Mouse (Mus musculus): Measurements from ENCODE around the gene Theg. TPM values are rescaled to one million over a fixed set of nuclear protein-coding genes. Genes with fewer than 3 reads are reported as not detected.

The Theg gene
- polyA plus RNA-seq, 1 experiment from 2014 or later: not detected

DNA sequence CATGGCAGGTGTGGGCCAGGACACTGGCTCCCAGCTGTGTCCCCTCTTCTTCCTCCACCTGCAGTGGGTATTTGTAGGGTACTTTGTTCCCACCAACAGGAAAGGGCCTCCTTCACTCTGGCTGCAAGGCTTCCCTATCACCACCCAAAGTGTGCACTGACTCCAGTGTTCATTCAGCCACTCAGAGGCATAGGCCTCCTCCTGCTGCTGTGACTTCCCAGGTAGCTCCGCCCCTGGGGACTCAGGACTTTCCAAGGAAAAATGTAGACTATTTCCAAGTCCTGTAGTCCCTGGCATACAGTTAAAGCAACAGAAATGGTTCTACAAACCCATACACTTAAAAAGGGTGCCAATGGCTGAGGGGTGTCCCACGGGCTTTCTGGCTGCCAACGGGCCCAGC is 54.5 kb downstream of the Theg start:
- 25% methylated on average over 3 of the region's 3 CpGs for WGBS
- Histone ChIP-seq H3K4me3 (peak overlapping the region; percentile 63), H3K9ac (peak overlapping the region; percentile 43; the same call in 1 of the 2 replicates), H3K27me3 (no peaks in the 10 kb centered on the region), H3K4me2 (replicated peaks) (peak overlapping the region; percentile 67), H3K36me3 (0 out of 2 replicates have a peak, but pooled peaks cover 2% of the 10 kb centered on the region), H3K4me1 (no peaks in the 10 kb centered on the region), H3K9me3 (no peaks in the 10 kb centered on the region), H3K27ac (no peak overlapping the region)
- no peak for ATAC-seq (ENCODE audit: insufficient number of reproducible peaks, insufficient read depth, low FRiP score, low TSS enrichment)

DNA sequence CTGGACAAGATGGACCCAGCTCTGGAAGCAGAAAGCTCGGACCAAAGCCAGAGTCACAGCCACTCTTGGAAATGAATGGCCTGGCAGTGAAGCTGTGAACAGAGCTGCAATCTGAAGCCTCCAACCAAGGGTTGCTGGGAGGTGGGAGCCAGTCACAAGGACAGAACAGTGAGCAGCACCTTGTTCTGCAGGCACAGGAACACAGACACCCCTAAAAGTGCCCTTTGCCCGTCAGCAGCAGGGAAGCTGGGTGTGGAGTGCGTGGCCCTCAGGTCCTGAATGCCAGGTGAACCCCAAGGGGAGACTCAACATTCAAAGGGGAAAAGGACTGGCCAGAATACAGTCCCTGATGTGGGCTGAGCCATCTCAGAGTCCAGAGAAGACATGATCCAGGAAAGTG is 55.5 kb downstream of the Theg start:
- Histone ChIP-seq H3K4me2 (replicated peaks) (no peak overlapping the region), H3K4me3 (no peak overlapping the region), H3K9ac (no peak overlapping the region), H3K27me3 (no peaks in the 10 kb centered on the region), H3K36me3 (0 out of 2 replicates have a peak, but pooled peaks cover 3% of the 10 kb centered on the region), H3K4me1 (no peaks in the 10 kb centered on the region), H3K27ac (no peak overlapping the region), H3K9me3 (no peaks in the 10 kb centered on the region)
- ATAC-seq (ENCODE audit: insufficient number of reproducible peaks, insufficient read depth, low FRiP score, low TSS enrichment): no peak
- WGBS: 76% methylated on average over 3 of the region's 3 CpGs

DNA sequence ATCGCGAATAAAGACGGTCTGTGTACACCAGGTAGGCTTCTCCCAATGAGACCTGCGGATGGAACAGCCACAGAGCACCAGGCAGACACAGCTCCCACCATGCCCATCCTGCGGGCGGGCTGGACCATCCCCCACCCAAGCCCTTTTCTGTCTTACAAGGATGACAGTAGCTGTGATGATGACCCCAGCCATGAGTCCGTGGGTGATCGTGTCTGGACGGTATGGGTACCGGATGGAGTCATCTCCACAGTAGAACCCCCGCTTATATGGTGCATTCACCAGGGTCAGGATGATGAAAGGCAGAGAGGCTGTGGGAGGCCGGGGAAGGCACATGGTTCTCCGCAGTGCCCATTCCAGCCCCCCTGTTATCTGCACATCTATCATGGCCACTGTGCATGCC is 56.4 kb downstream of the Theg start:
- ATAC-seq (ENCODE audit: insufficient number of reproducible peaks, insufficient read depth, low FRiP score, low TSS enrichment): no peak
- Histone ChIP-seq H3K4me3 (no peak overlapping the region), H3K9me3 (no peaks in the 10 kb centered on the region), H3K4me2 (replicated peaks) (no peak overlapping the region), H3K27me3 (no peaks in the 10 kb centered on the region), H3K9ac (no peak overlapping the region), H3K4me1 (no peaks in the 10 kb centered on the region), H3K27ac (no peak overlapping the region), H3K36me3 (0 out of 2 replicates have a peak, but pooled peaks cover 6% of the 10 kb centered on the region)
- 91% methylated on average over 13 of the region's 13 CpGs for WGBS

DNA sequence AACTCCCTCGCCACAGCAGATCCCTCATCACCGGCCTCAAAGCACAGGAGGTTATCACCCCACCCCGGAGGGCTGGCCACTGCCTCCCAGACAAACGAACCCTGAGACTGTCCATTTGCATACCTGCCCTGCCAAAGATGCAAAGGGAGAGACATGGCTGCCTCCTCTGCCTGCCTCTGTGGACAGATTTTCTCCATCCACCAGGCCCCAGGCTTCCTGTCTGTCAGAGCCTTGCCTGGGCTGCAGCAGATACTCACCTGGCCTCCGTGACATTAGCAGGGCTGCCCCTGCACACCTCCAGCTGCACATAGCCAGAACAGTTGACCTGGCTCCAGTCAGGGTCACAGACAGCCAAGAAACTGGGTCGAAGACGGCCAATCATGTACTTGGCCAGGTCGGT is 56.9 kb downstream of the Theg start:
- Histone ChIP-seq H3K27me3 (no peaks in the 10 kb centered on the region), H3K4me3 (no peak overlapping the region), H3K9ac (no peak overlapping the region), H3K36me3 (0 out of 2 replicates have a peak, but pooled peaks cover 6% of the 10 kb centered on the region), H3K4me2 (replicated peaks) (no peak overlapping the region), H3K27ac (no peak overlapping the region), H3K4me1 (no peaks in the 10 kb centered on the region), H3K9me3 (no peaks in the 10 kb centered on the region)
- 75% methylated on average over 8 of the region's 8 CpGs for WGBS
- no peak for ATAC-seq (ENCODE audit: insufficient number of reproducible peaks, insufficient read depth, low FRiP score, low TSS enrichment)

DNA sequence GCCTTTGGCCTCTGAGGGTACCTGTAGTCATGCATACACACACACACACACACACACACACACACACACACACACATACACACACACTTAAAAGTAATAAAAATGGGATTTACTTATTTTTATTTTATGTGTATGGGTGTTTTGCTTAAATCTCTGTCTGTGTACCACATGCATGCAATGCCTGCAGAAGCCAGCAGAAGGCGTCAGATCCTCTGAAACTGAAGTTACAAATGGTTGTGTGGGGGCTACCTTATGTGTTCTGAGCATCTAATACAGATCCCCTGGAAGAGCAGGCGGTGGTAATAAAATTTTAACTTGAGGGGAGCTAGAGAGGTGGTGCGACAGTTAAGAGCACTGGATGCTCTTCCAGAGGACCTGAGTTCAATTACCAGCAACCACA is 59.0 kb downstream of the Theg start:
- Histone ChIP-seq H3K4me2 (replicated peaks) (no peak overlapping the region), H3K9me3 (no peaks in the 10 kb centered on the region), H3K27ac (no peak overlapping the region), H3K4me1 (no peaks in the 10 kb centered on the region), H3K4me3 (no peak overlapping the region), H3K27me3 (no peaks in the 10 kb centered on the region), H3K36me3 (0 out of 2 replicates have a peak, but pooled peaks cover 6% of the 10 kb centered on the region), H3K9ac (no peak overlapping the region)
- no peak for ATAC-seq (ENCODE audit: insufficient number of reproducible peaks, insufficient read depth, low FRiP score, low TSS enrichment)
- WGBS: 75% methylated on average over 3 of the region's 3 CpGs

DNA sequence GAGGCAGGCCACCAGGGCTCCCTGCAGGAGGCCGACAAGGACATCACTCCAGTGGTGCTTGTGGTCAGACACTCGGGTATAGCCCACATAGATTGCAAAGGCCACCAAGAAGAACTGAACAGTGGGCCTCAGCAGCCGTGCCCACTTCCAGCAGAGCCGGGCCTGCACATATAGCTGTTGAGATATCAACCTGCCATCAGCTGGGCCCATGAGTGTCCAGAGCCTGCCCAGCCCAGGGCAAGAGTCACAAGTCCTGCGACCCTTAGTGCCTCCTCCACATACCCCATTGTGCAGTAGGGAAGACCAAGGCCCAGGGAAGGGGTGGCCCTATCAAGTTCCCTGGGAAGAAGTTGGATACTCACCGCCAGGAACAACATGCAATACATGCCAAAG is 59.7 kb downstream of the Theg start:
- no peaks in the 10 kb centered on the region for H3K27me3 ChIP-seq
- H3K9ac ChIP-seq: no peak overlapping the region
- no peak for ATAC-seq (ENCODE audit: insufficient number of reproducible peaks, insufficient read depth, low FRiP score, low TSS enrichment)
- H3K27ac ChIP-seq: no peak overlapping the region
- H3K4me3 ChIP-seq: no peak overlapping the region
- H3K9me3 ChIP-seq: no peaks in the 10 kb centered on the region
- no peak overlapping the region for H3K4me2 ChIP-seq (replicated peaks)
- no peaks in the 10 kb centered on the region for H3K4me1 ChIP-seq
- WGBS: 85% methylated on average over 6 of the region's 6 CpGs
- 0 out of 2 replicates have a peak, but pooled peaks cover 6% of the 10 kb centered on the region for H3K36me3 ChIP-seq

DNA sequence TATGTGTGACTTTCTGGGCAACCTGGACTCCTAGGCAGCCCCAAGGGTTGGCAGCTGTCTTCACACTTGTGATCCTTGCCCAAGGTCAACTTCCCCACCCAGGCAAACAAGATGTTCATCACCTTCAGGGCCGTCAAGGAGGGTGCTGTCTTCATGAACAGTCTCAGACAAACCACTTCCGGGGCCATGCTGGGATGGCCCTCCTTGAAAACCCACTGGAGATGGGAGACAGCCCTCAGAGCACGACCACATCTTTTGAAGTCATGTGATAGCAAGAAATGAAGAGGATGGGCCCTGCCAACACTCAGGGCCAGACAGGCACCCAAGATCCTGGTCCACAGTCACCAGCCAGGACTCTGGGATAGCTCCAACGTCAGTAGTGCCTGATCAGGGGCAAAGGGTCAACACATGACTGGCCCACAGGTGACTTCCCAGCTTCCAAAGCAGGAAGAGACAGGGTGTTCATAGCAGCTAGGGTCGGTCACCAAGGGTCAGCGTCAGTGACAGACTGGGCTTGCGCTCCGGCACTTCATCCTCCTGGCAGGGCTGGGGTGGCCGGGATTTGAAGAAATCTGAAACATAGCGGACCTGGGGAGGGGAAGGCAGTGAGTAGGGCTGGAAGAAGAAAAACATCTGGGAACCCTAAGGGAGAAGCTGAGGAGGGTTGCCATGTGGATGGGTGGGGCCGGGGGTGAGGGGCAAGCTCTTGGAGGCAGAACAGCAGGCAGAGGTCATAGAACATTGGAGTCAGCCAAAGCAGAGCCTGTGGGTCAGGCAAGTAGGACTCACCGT is 60.3 kb downstream of the Theg start:
- no peak overlapping the region for H3K27ac ChIP-seq
- no peak overlapping the region for H3K4me3 ChIP-seq
- 0 out of 2 replicates have a peak, but pooled peaks cover 6% of the 10 kb centered on the region for H3K36me3 ChIP-seq
- ATAC-seq (ENCODE audit: insufficient number of reproducible peaks, insufficient read depth, low FRiP score, low TSS enrichment): no peak
- WGBS: 84% methylated on average over 12 of the region's 12 CpGs
- no peak overlapping the region for H3K4me2 ChIP-seq (replicated peaks)
- H3K9me3 ChIP-seq: no peaks in the 10 kb centered on the region
- no peak overlapping the region for H3K9ac ChIP-seq
- no peaks in the 10 kb centered on the region for H3K27me3 ChIP-seq
- no peaks in the 10 kb centered on the region for H3K4me1 ChIP-seq

Small RNA genes within 50 kb of the gene (microRNA-seq; reads per million reads assigned to microRNA genes)
- gene Mir6909: 0.73 reads per million

Other genes with a start within 250 kb of the Theg start
- gene Vmn2r82, start 230.8 kb downstream of the Theg start, polyA plus RNA-seq (2016; fragmentation: Nextera tagmentation; extraction: Ambion mirVana): not detected in 2 replicates
- gene Vmn2r83, start 118.6 kb downstream of the Theg start, polyA plus RNA-seq (2016; fragmentation: Nextera tagmentation; extraction: Ambion mirVana): not detected in 2 replicates
- gene Plpp2, start 53.5 kb downstream of the Theg start, polyA plus RNA-seq (2016; fragmentation: Nextera tagmentation; extraction: Ambion mirVana): 17.0 and 18.3 TPM in 2 replicates
- 77.4 and 82.6 TPM in 2 replicates for gene Mier2, start 32.1 kb downstream of the Theg start, polyA plus RNA-seq (2016; fragmentation: Nextera tagmentation; extraction: Ambion mirVana)
- gene C2cd4c, start 26.7 kb upstream of the Theg start, polyA plus RNA-seq (2016; fragmentation: Nextera tagmentation; extraction: Ambion mirVana): 0.03 TPM in 1 of 2 replicates, not detected in the other
- gene Shc2, start 50.6 kb upstream of the Theg start, polyA plus RNA-seq (2016; fragmentation: Nextera tagmentation; extraction: Ambion mirVana): 26.2 and 27.2 TPM in 2 replicates
- gene Odf3l2, start 58.4 kb upstream of the Theg start, polyA plus RNA-seq (2016; fragmentation: Nextera tagmentation; extraction: Ambion mirVana): not detected in 2 replicates
- 6.7 and 8.4 TPM in 2 replicates for gene Madcam1, start 77.2 kb upstream of the Theg start, polyA plus RNA-seq (2016; fragmentation: Nextera tagmentation; extraction: Ambion mirVana)
- gene Tpgs1, start 82.0 kb upstream of the Theg start, polyA plus RNA-seq (2016; fragmentation: Nextera tagmentation; extraction: Ambion mirVana): 66.1 and 68.6 TPM in 2 replicates
- 137 and 146 TPM in 2 replicates for gene Cdc34, start 94.9 kb upstream of the Theg start, polyA plus RNA-seq (2016; fragmentation: Nextera tagmentation; extraction: Ambion mirVana)
- gene Gzmm, start 101.7 kb upstream of the Theg start, polyA plus RNA-seq (2016; fragmentation: Nextera tagmentation; extraction: Ambion mirVana): 0.55 and 1.5 TPM in 2 replicates
- 689 and 691 TPM in 2 replicates for gene Bsg, start 117.2 kb upstream of the Theg start, polyA plus RNA-seq (2016; fragmentation: Nextera tagmentation; extraction: Ambion mirVana)
- gene Hcn2, start 129.3 kb upstream of the Theg start, polyA plus RNA-seq (2016; fragmentation: Nextera tagmentation; extraction: Ambion mirVana): 0.06 and 0.08 TPM in 2 replicates
- 49.6 and 54.0 TPM in 2 replicates for gene Polrmt, start 159.2 kb upstream of the Theg start, polyA plus RNA-seq (2016; fragmentation: Nextera tagmentation; extraction: Ambion mirVana)
- 0.33 and 0.65 TPM in 2 replicates for gene Fgf22, start 167.7 kb upstream of the Theg start, polyA plus RNA-seq (2016; fragmentation: Nextera tagmentation; extraction: Ambion mirVana)
- gene Rnf126, start 179.6 kb upstream of the Theg start, polyA plus RNA-seq (2016; fragmentation: Nextera tagmentation; extraction: Ambion mirVana): 109 and 111 TPM in 2 replicates
- 3.5 and 3.7 TPM in 2 replicates for gene Fstl3, start 189.9 kb upstream of the Theg start, polyA plus RNA-seq (2016; fragmentation: Nextera tagmentation; extraction: Ambion mirVana)
- gene Prss57, start 203.6 kb upstream of the Theg start, polyA plus RNA-seq (2016; fragmentation: Nextera tagmentation; extraction: Ambion mirVana): 0.06 TPM in 1 of 2 replicates, not detected in the other
- gene Palm, start 206.2 kb upstream of the Theg start, polyA plus RNA-seq (2016; fragmentation: Nextera tagmentation; extraction: Ambion mirVana): 132 and 142 TPM in 2 replicates
- 2.0 and 3.1 TPM in 2 replicates for gene Misp, start 233.7 kb upstream of the Theg start, polyA plus RNA-seq (2016; fragmentation: Nextera tagmentation; extraction: Ambion mirVana)